Mouse (Mus musculus) midbrain, embryonic 12.5 days (tissue): ENCODE measurements around the gene Chchd6. TPM values are rescaled to one million over a fixed set of nuclear protein-coding genes. Genes with fewer than 3 reads are reported as not detected.

ENCODE experiments used
- ATAC-seq: fragments of 200-750 bp; cut with Nextera tagmentation; 2 replicates; pipeline ENCODE4 v1.8.0; 2017; ENCODE audit warnings: low read depth, moderate TSS enrichment, moderate library complexity; ENCODE audit not compliant: low FRiP score
- H3K27ac ChIP-seq: fragments of 300-500 bp; sonication (generic); replicated peaks from 2 replicates; pipeline ENCODE4 v1.5.1; 2016; ENCODE audit warnings: mild to moderate bottlenecking
- H3K27me3 ChIP-seq: fragments of 300-500 bp; sonication (generic); 2 replicates; pipeline ENCODE4 v1.6.1; 2016; ENCODE audit warnings: mild to moderate bottlenecking
- H3K36me3 ChIP-seq: fragments of 300-500 bp; sonication (generic); 2 replicates; pipeline ENCODE4 v1.6.1; 2016
- H3K4me1 ChIP-seq: fragments of 300-500 bp; sonication (generic); 2 replicates; pipeline ENCODE4 v1.6.1; 2016
- H3K4me2 ChIP-seq: fragments of 300-500 bp; sonication (generic); replicated peaks from 2 replicates; pipeline ENCODE4 v1.6.1; 2016; ENCODE audit warnings: mild to moderate bottlenecking, moderate library complexity
- H3K4me3 ChIP-seq: fragments of 300-500 bp; sonication (generic); 2 replicates; pipeline ENCODE4 v1.5.1; 2016; ENCODE audit warnings: mild to moderate bottlenecking
- H3K9ac ChIP-seq: fragments of 300-500 bp; sonication (generic); replicated peaks from 2 replicates; pipeline ENCODE4 v1.6.1; 2016; ENCODE audit warnings: mild to moderate bottlenecking, moderate library complexity
- H3K9me3 ChIP-seq: fragments of 300-500 bp; sonication (generic); 2 replicates; pipeline ENCODE4 v1.6.1; 2016; ENCODE audit warnings: mild to moderate bottlenecking
- WGBS: fragments of 180-500 bp; shearing (Covaris S2); methylation state at CpG from one replicate; pipeline ENCODE4 v1.1.7; 2016; 5-methylcytosine and 5-hydroxymethylcytosine counted together
- polyA plus RNA-seq: library from polyadenylated mRNA; unstranded; fragments of >200 nt; fragmentation: Nextera tagmentation; extraction: Ambion mirVana; gene quantifications from 2 replicates; pipeline ENCODE4 v1.2.1, GENCODE M21; 2016

The Chchd6 gene
- polyA plus RNA-seq, 1 experiment from 2014 or later, result 92.9 TPM

DNA sequence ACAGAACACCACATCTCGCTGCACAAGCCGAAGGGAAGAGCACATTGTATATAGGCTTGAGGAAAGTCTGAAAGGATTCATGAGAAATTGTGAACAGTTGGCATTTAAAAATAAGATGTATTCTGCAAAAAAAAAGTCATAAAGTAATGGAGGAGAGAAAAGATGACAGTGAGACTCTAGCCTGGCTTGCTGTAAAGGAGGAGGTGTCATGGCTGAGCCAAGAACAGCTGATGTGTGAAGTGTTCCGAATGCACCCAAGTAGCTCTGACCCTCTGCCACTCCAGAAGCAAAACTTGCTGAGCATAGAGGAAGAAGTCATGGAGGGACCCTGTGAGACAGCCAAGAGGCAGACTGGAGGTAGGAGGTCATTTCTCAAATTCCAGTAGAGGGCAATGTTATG lies 12.3 kb downstream of the Chchd6 start:
- no peaks in the 10 kb centered on the region for H3K9me3 ChIP-seq
- peaks cover 19% of the 10 kb centered on the region for H3K4me1 ChIP-seq
- no peak overlapping the region for H3K4me2 ChIP-seq
- 83% methylated on average over 3 of the region's 3 CpGs for WGBS
- no peak overlapping the region for H3K27ac ChIP-seq
- no peaks in the 10 kb centered on the region for H3K36me3 ChIP-seq
- no peak overlapping the region for H3K4me3 ChIP-seq
- no peaks in the 10 kb centered on the region for H3K27me3 ChIP-seq
- no peak for ATAC-seq
- no peak overlapping the region for H3K9ac ChIP-seq

GRCm38 (mm10) chr6:89574641-89575040 lies 20.8 kb downstream of the Chchd6 start:
- Histone ChIP-seq H3K9me3 (no peaks in the 10 kb centered on the region), H3K27me3 (no peaks in the 10 kb centered on the region), H3K4me1 (peaks cover 16% of the 10 kb centered on the region; the same call in 1 of the 2 replicates), H3K36me3 (no peaks in the 10 kb centered on the region; the same call in 1 of the 2 replicates), H3K9ac (no peak overlapping the region), H3K4me2 (no peak overlapping the region), H3K4me3 (no peak overlapping the region), H3K27ac (no peak overlapping the region)
- 70% methylated on average over 2 of the region's 2 CpGs for WGBS
- ATAC-seq, result no peak

GRCm38 (mm10) chr6:89573768-89574167 lies 21.7 kb downstream of the Chchd6 start:
- Histone ChIP-seq H3K4me3 (no peak overlapping the region), H3K4me1 (peaks cover 16% of the 10 kb centered on the region; the same call in 1 of the 2 replicates), H3K36me3 (no peaks in the 10 kb centered on the region; the same call in 1 of the 2 replicates), H3K9ac (no peak overlapping the region), H3K27ac (peak overlapping the region; percentile 83), H3K9me3 (no peaks in the 10 kb centered on the region), H3K4me2 (no peak overlapping the region), H3K27me3 (no peaks in the 10 kb centered on the region)
- 90% methylated on average over 2 of the region's 2 CpGs for WGBS
- ATAC-seq, result no peak

GRCm38 (mm10) chr6:89572921-89573636 lies 22.4 kb downstream of the Chchd6 start:
- Histone ChIP-seq H3K36me3 (no peaks in the 10 kb centered on the region; the same call in 1 of the 2 replicates), H3K4me3 (no peak overlapping the region), H3K9me3 (no peaks in the 10 kb centered on the region), H3K27me3 (no peaks in the 10 kb centered on the region), H3K9ac (no peak overlapping the region), H3K27ac (peak overlapping the region; percentile 83), H3K4me1 (peaks cover 16% of the 10 kb centered on the region; the same call in 1 of the 2 replicates), H3K4me2 (no peak overlapping the region)
- ATAC-seq, result peak; percentile 92

DNA sequence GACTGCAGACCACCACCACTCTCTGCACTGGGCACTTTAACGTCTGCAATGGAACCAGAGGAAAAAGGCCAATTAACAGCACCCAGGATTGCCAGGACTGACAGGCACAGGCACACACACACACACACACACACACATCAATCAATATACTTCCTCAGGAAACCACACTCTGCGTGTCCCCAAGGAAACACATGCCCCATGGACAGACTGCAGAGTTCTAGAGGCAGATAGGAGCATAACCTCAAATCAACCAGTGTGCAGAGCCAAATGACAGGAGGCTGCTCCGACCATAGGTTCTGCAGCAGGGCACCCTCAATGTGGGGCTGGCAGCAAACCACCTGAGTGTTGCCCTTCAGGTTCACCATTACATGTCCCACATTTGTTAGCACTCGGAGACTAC lies 26.1 kb downstream of the Chchd6 start:
- WGBS, result 85% methylated on average over 4 of the region's 4 CpGs
- no peaks in the 10 kb centered on the region for H3K27me3 ChIP-seq
- H3K4me3 ChIP-seq, result no peak overlapping the region
- peaks cover 27% of the 10 kb centered on the region for H3K4me1 ChIP-seq
- no peak overlapping the region for H3K4me2 ChIP-seq
- H3K9ac ChIP-seq, result no peak overlapping the region
- no peak for ATAC-seq
- no peak overlapping the region for H3K27ac ChIP-seq
- no peaks in the 10 kb centered on the region for H3K9me3 ChIP-seq
- no peaks in the 10 kb centered on the region; the same call in 1 of the 2 replicates for H3K36me3 ChIP-seq

DNA sequence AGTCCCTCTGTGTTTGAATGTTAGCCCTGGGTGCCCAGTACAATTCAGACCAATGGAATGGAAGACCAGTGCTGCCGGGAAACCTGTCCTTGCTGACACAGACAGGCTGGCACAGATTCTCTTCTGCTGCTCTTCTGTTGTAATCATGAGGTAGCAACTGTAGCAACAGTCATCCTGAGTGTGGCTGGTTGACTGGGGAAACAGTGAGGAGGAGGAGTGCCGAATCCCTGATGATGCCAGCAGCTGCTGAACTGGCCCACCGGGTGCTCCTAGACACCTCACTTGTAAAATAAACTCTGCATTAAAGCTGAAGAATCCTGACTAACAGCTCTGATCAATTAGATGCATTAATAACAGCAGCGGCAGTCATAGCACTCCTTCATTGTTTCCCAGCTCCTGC lies 28.7 kb downstream of the Chchd6 start:
- no peak overlapping the region for H3K4me3 ChIP-seq
- no peaks in the 10 kb centered on the region for H3K9me3 ChIP-seq
- no peaks in the 10 kb centered on the region for H3K27me3 ChIP-seq
- no peaks in the 10 kb centered on the region; the same call in 1 of the 2 replicates for H3K36me3 ChIP-seq
- H3K9ac ChIP-seq, result no peak overlapping the region
- no peak overlapping the region for H3K4me2 ChIP-seq
- H3K4me1 ChIP-seq, result peaks cover 16% of the 10 kb centered on the region
- H3K27ac ChIP-seq, result no peak overlapping the region
- no peak for ATAC-seq
- WGBS, result 46% methylated on average over 4 of the region's 4 CpGs

GRCm38 (mm10) chr6:89563381-89563780 lies 32.1 kb downstream of the Chchd6 start:
- WGBS, result 87% methylated on average over 4 of the region's 4 CpGs
- ATAC-seq, result no peak
- peaks cover 16% of the 10 kb centered on the region for H3K4me1 ChIP-seq
- H3K36me3 ChIP-seq, result no peaks in the 10 kb centered on the region; the same call in 1 of the 2 replicates
- no peak overlapping the region for H3K27ac ChIP-seq
- no peaks in the 10 kb centered on the region for H3K9me3 ChIP-seq
- H3K4me3 ChIP-seq, result no peak overlapping the region
- no peak overlapping the region for H3K9ac ChIP-seq
- H3K27me3 ChIP-seq, result no peaks in the 10 kb centered on the region
- H3K4me2 ChIP-seq, result no peak overlapping the region

GRCm38 (mm10) chr6:89560826-89561225 lies 34.6 kb downstream of the Chchd6 start:
- H3K36me3 ChIP-seq, result no peaks in the 10 kb centered on the region; the same call in 1 of the 2 replicates
- ATAC-seq, result no peak
- H3K9me3 ChIP-seq, result no peaks in the 10 kb centered on the region
- no peak overlapping the region for H3K4me2 ChIP-seq
- no peak overlapping the region for H3K4me3 ChIP-seq
- no peak overlapping the region for H3K9ac ChIP-seq
- H3K27ac ChIP-seq, result no peak overlapping the region
- H3K27me3 ChIP-seq, result no peaks in the 10 kb centered on the region
- 75% methylated on average over 2 of the region's 2 CpGs for WGBS
- H3K4me1 ChIP-seq, result peaks cover 14% of the 10 kb centered on the region

DNA sequence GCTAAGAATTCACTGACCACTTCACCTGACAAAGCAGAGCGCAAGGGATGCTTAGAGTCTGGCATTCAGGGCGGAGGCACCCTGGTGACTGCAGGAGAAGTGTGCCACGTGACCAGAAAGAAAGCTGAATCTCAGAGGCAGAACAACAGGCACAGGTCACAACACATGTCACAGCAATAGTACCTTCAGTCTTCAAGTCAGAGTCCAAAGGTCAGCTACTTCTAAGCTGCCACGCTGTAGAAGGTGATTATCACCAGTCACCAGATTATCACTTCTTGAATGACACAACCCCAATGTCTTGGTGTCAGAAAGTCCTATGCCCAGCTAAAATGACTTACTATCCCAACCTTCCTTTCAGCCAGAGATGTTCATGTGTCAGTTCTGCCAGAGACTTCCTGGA lies 37.8 kb downstream of the Chchd6 start:
- no peak overlapping the region for H3K27ac ChIP-seq
- H3K9ac ChIP-seq, result no peak overlapping the region
- WGBS, result 74% methylated on average over 4 of the region's 4 CpGs

DNA sequence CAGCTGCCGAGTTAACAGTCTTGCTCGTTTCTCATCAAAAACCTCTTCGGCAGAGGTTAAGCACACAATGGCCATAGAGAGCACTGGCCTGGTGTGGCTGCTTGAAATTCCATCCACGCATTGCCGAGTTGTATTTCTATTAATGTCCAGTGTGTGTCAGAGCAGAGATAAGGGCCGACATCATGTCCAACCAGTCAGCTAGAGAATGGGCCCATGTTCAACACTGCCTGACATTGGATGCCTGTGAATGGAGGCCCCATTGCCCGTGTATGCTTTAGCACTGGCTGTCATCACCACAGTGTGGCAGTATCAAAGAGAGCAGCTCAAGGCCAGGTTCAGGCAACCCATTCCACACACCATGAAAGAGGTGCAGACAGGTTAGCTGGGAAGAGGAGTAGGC lies 38.9 kb downstream of the Chchd6 start:
- Histone ChIP-seq H3K9ac (no peak overlapping the region), H3K4me3 (no peak overlapping the region), H3K9me3 (no peaks in the 10 kb centered on the region), H3K36me3 (no peaks in the 10 kb centered on the region), H3K4me2 (no peak overlapping the region), H3K27me3 (no peaks in the 10 kb centered on the region), H3K4me1 (peaks cover 19% of the 10 kb centered on the region), H3K27ac (peak overlapping the region; percentile 54)
- ATAC-seq, result peak; percentile 44; the same call in 1 of the 2 replicates
- WGBS, result 45% methylated on average over 7 of the region's 7 CpGs

More for the DNA sequence above, 37.8 kb downstream of the Chchd6 start:
- Histone ChIP-seq H3K4me3 (no peak overlapping the region), H3K4me2 (no peak overlapping the region), H3K27me3 (no peaks in the 10 kb centered on the region), H3K36me3 (no peaks in the 10 kb centered on the region), H3K9me3 (no peaks in the 10 kb centered on the region), H3K4me1 (peaks cover 19% of the 10 kb centered on the region)
- no peak for ATAC-seq

GRCm38 (mm10) chr6:89555971-89556370 lies 39.5 kb downstream of the Chchd6 start:
- Histone ChIP-seq H3K9ac (no peak overlapping the region), H3K27me3 (no peaks in the 10 kb centered on the region), H3K9me3 (no peaks in the 10 kb centered on the region), H3K4me2 (no peak overlapping the region), H3K4me3 (no peak overlapping the region), H3K4me1 (peaks cover 19% of the 10 kb centered on the region), H3K36me3 (no peaks in the 10 kb centered on the region), H3K27ac (peak overlapping the region; percentile 63)
- WGBS, result 85% methylated on average over 1 of the region's 1 CpGs
- no peak for ATAC-seq

GRCm38 (mm10) chr6:89554029-89554428 lies 41.4 kb downstream of the Chchd6 start:
- Histone ChIP-seq H3K9me3 (no peaks in the 10 kb centered on the region), H3K27me3 (no peaks in the 10 kb centered on the region), H3K4me1 (peaks cover 19% of the 10 kb centered on the region), H3K27ac (no peak overlapping the region), H3K4me3 (no peak overlapping the region), H3K36me3 (no peaks in the 10 kb centered on the region), H3K4me2 (no peak overlapping the region), H3K9ac (no peak overlapping the region)
- ATAC-seq, result no peak
- WGBS, result 87% methylated on average over 5 of the region's 5 CpGs
